Mouse (Mus musculus) stomach, postnatal 0 days (tissue): ENCODE results near the gene Tspan4. TPM values are rescaled to one million over a fixed set of nuclear protein-coding genes. Genes with fewer than 3 reads are reported as not detected.

Experiments used
- ATAC-seq: fragments of 200-750 bp; cut with Nextera tagmentation; 2 replicates; pipeline ENCODE4 v1.8.0; 2017; ENCODE audit not compliant: low FRiP score, low TSS enrichment
- DNase-seq: peaks from one replicate; pipeline ENCODE4 v3.0.0-alpha.2; 2016; ENCODE audit warnings: low spot score
- H3K27ac ChIP-seq: fragments of 300-500 bp; sonication (generic); replicated peaks from 2 replicates; pipeline ENCODE4 v1.5.1; 2014; ENCODE audit warnings: mild to moderate bottlenecking, control low read depth
- H3K27me3 ChIP-seq: fragments of 300-500 bp; sonication (generic); 2 replicates; pipeline ENCODE4 v1.6.1; 2014; ENCODE audit warnings: low read length; ENCODE audit not compliant: control insufficient read depth, insufficient read depth
- H3K36me3 ChIP-seq: fragments of 300-500 bp; sonication (generic); 2 replicates; pipeline ENCODE4 v1.6.1; 2014; ENCODE audit warnings: low read length, mixed read lengths; ENCODE audit not compliant: control insufficient read depth, insufficient read depth
- H3K4me1 ChIP-seq: fragments of 300-500 bp; sonication (generic); replicated peaks from 2 replicates; pipeline ENCODE4 v1.6.1; 2014; ENCODE audit warnings: antibody characterized with exemption; ENCODE audit not compliant: control insufficient read depth, insufficient read depth
- H3K4me2 ChIP-seq: fragments of 300-500 bp; sonication (generic); replicated peaks from 2 replicates; pipeline ENCODE4 v1.6.1; 2014; ENCODE audit warnings: low read depth, mild to moderate bottlenecking, control low read depth, moderate library complexity
- H3K4me3 ChIP-seq: fragments of 300-500 bp; sonication (generic); 2 replicates; pipeline ENCODE4 v1.5.1; 2014; ENCODE audit warnings: low read depth, low read length, control low read depth
- H3K9ac ChIP-seq: fragments of 300-500 bp; sonication (generic); 2 replicates; pipeline ENCODE4 v1.6.1; 2014; ENCODE audit warnings: mild to moderate bottlenecking, low read length, control low read depth, mixed read lengths
- H3K9me3 ChIP-seq: fragments of 300-500 bp; sonication (generic); 2 replicates; pipeline ENCODE4 v1.6.1; 2016; ENCODE audit warnings: low read length; ENCODE audit not compliant: control insufficient read depth
- CTCF ChIP-seq: IDR thresholded peaks from 2 replicates; pipeline ENCODE4 v1.5.1; 2016; ENCODE audit warnings: antibody characterized with exemption, low read depth, mild to moderate bottlenecking, moderate library complexity
- EP300 ChIP-seq: optimal IDR thresholded peaks from 2 replicates; pipeline ENCODE3; 2016; ENCODE audit warnings: antibody characterized with exemption
- WGBS: fragments of 180-500 bp; shearing (Covaris S2); extraction: QIAGEN DNeasy Blood & Tissue Kit; methylation state at CpG from one replicate; pipeline ENCODE4 v1.1.7; 2014; 5-methylcytosine and 5-hydroxymethylcytosine counted together
- polyA plus RNA-seq: library from polyadenylated mRNA; unstranded; fragments of >200 nt; fragmentation: Nextera tagmentation; extraction: Ambion mirVana; gene quantifications from 2 replicates; pipeline ENCODE4 v1.2.1, GENCODE M21; 2015

Gene Tspan4
- polyA plus RNA-seq, 1 experiment from 2014 or later = 58.7 TPM

DNA sequence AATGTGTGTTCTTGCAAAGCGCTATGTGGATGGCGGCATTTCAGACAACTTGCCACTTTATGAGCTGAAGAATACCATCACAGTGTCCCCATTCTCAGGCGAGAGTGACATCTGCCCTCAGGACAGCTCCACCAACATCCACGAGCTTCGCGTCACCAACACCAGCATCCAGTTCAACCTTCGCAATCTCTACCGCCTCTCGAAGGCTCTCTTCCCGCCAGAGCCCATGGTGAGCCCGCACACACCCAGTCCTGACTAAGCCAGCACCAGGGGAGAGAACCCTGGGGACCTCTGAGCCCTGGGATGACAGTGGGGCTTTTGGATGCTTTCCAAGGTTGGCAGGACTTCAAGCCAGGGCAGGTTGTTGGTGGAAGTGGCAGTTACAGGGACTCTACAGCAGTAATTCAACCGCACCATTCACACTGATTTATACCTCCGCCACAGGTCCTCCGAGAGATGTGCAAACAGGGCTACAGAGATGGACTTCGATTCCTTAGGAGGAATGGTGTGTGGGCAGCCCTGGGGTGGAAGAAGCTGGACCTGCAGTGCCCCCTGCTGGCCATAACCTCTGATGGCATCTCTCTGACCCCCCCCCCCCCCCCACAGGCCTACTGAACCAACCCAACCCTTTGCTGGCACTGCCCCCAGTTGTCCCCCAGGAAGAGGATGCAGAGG is 16.9 kb upstream of the Tspan4 start:
- peak; percentile 81 for DNase-seq
- no peak overlapping the region for H3K27ac ChIP-seq
- no peak overlapping the region for H3K9ac ChIP-seq
- no peak for ATAC-seq
- H3K36me3 ChIP-seq = peaks cover 3% of the 10 kb centered on the region; the same call in 1 of the 2 replicates
- H3K9me3 ChIP-seq = no peaks in the 10 kb centered on the region
- peaks cover 9% of the 10 kb centered on the region; the same call in 1 of the 2 replicates for H3K4me1 ChIP-seq
- no peak for TF ChIP-seq EP300
- peak; percentile 75 for TF ChIP-seq CTCF
- H3K27me3 ChIP-seq = no peaks in the 10 kb centered on the region
- H3K4me2 ChIP-seq = no peak overlapping the region
- H3K4me3 ChIP-seq = no peak overlapping the region
- 74% methylated on average over 15 of the region's 15 CpGs for WGBS

DNA sequence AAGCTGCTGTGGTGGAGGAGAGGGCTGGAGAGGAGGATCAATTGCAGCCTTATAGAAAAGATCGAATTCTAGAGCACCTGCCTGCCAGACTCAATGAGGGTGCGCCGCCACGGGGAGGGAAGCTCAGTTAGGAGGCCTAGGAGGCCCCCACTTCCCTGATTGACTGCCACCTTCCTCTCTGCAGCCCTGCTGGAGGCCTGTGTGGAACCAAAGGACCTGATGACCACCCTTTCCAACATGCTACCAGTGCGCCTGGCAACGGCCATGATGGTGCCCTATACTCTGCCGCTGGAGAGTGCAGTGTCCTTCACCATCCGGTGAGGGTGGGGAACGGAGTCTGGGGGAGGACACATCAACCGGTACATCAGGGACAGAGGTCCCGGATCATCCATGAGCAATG is 16.4 kb upstream of the Tspan4 start:
- Histone ChIP-seq H3K36me3 (peaks cover 3% of the 10 kb centered on the region; the same call in 1 of the 2 replicates), H3K9ac (no peak overlapping the region), H3K27me3 (no peaks in the 10 kb centered on the region), H3K4me2 (no peak overlapping the region), H3K4me3 (no peak overlapping the region), H3K4me1 (peaks cover 9% of the 10 kb centered on the region; the same call in 1 of the 2 replicates), H3K27ac (no peak overlapping the region), H3K9me3 (no peaks in the 10 kb centered on the region)
- no peak for ATAC-seq
- DNase-seq = no peak
- TF ChIP-seq EP300 (no peak), CTCF (no peak)
- WGBS = 92% methylated on average over 10 of the region's 11 CpGs

DNA sequence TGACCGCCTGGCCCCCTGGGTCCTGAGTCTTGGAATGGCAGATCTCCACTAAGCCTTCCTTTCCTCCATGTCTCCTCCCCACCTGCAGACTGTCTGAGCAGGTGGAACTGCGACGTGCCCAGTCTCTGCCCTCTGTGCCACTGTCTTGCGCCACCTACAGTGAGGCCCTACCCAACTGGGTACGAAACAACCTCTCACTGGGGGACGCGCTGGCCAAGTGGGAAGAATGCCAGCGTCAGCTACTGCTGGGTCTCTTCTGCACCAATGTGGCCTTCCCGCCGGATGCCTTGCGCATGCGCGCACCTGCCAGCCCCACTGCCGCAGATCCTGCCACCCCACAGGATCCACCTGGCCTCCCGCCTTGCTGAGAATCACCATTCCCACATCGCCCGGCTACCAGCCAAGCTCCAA is 15.7 kb upstream of the Tspan4 start:
- Histone ChIP-seq H3K27me3 (no peaks in the 10 kb centered on the region), H3K27ac (no peak overlapping the region), H3K4me1 (peaks cover 10% of the 10 kb centered on the region), H3K4me3 (no peak overlapping the region), H3K9ac (no peak overlapping the region), H3K4me2 (no peak overlapping the region), H3K36me3 (peaks cover 3% of the 10 kb centered on the region; the same call in 1 of the 2 replicates), H3K9me3 (no peaks in the 10 kb centered on the region)
- ATAC-seq = no peak
- no peak for TF ChIP-seq EP300
- TF ChIP-seq CTCF = no peak
- DNase-seq = no peak
- WGBS = 87% methylated on average over 17 of the region's 17 CpGs

DNA sequence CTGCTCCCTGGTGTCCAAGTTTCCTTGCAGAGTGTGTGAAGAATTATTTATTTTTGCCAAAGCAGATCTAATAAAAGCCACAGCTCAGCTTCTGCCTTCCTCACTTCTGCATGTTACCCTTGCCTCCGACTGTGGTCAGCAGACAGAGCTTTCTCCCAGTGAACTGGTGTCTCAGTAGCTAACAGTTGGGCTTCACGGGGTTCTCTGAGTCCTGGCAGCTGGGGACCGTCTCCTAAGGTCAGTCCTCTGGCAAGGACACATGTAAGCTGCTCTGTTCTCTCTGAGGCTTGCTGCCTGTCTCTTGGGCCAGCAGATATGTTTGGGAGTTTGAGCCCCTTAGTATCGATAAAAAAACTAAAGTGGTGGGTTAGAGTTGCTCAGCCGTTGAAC is 15.0 kb upstream of the Tspan4 start:
- Histone ChIP-seq H3K36me3 (peaks cover 3% of the 10 kb centered on the region; the same call in 1 of the 2 replicates), H3K27me3 (0 out of 2 replicates have a peak, but pooled peaks cover 2% of the 10 kb centered on the region), H3K9me3 (no peaks in the 10 kb centered on the region), H3K4me2 (no peak overlapping the region), H3K4me1 (peaks cover 13% of the 10 kb centered on the region), H3K4me3 (no peak overlapping the region), H3K27ac (no peak overlapping the region; the same call in 1 of the 2 replicates), H3K9ac (no peak overlapping the region)
- TF ChIP-seq CTCF (no peak), EP300 (no peak)
- no peak for DNase-seq
- WGBS = 39% methylated on average over 5 of the region's 5 CpGs
- no peak for ATAC-seq

DNA sequence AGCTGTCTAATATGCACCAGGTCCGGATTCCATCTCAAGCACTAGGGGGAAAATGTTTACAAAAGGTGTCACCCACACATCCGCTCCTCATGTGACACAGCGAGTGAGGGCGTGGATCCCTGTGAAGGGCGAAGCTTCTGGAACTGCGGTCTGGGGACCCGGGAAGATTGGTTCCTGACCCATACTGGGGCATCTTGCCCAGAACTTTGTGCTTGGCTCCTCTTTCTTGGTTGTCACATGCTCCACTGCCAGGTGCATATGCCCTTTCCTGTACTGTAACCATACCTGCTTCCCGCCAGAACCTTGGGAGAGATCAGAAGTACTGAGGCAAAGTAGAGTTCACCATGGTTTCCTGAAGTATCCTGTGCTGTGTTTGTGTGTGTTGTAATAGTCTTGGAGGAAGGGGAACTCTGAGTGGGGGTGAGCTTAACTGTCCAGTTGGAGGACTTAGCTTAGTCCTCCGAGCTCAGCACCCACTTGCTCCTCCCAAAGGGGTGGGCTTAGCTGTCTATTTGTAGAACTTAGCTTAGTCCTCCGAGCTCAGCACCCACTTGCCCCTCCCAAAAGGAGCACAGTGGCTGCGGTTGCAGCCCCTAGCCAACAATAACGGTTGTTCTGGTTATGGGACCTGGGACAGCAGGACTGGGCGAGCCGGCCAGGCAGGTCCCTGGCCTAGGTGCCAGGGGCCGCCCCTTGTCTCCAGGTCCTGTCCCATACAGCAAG is 14.5 kb upstream of the Tspan4 start, which contains the start of gene Cracr2b:
Gene Cracr2b, plus strand, starts transcription at position 704 of the 723 bp plus-strand sequence.
- peak; percentile 66 for DNase-seq
- H3K9ac ChIP-seq = peak within 1 kb of the TSS; percentile 64

More for the DNA sequence above, 14.5 kb upstream of the Tspan4 start, which contains the start of gene Cracr2b:
- H3K4me2 ChIP-seq = peak within 1 kb of the TSS; percentile 72
- no peak for ATAC-seq
- TF ChIP-seq CTCF (no peak), EP300 (no peak)
- peaks cover 3% of the 10 kb centered on the region; the same call in 1 of the 2 replicates for H3K36me3 ChIP-seq
- no peaks in the 10 kb centered on the region for H3K9me3 ChIP-seq
- H3K4me3 ChIP-seq = peak within 1 kb of the TSS; percentile 48
- H3K4me1 ChIP-seq = peaks cover 15% of the 10 kb centered on the region
- H3K27me3 ChIP-seq = 0 out of 2 replicates have a peak, but pooled peaks cover 2% of the 10 kb centered on the region
- WGBS = 44% methylated on average over 15 of the region's 15 CpGs
- H3K27ac ChIP-seq = peak within 1 kb of the TSS; percentile 70
